Mouse (Mus musculus): Measurements from ENCODE around the gene Atxn2.

DNA sequence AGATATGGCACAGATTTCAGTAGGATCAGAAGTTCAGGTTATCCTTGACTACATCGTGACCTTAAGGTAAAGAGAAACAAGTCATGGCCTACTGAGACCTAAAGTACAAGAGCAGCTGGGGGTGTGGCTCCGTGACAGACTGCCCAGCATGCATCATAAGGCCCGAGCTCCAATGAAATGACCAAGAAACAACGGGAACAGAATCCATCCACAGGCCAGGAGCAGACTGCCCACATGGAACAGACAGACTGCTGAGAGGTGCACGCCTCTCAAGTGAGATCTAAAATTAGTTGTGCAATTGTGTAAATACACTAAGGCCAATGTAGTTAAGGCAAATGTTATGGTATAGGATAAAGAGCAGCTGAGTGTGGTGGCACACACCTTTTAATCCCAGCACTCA, 110.4 kb downstream of the Atxn2 start:
- TF ChIP-seq POLR2A (IDR thresholded peaks at IDR 0.05; ENCODE audit: low read depth, low read length) = no peak
- no peak for TF ChIP-seq CTCF (conservative IDR thresholded peaks at IDR 0.05; ENCODE audit: insufficient read depth, insufficient read length, low read depth, low read length)

All from kidney, adult 2 months (tissue).